Mouse (Mus musculus) erythroblast, embryonic 14.5 days (primary cell): ENCODE data around the gene Dcaf17.

ENCODE experiments used
- GATA1 ChIP-seq: IDR thresholded peaks from 2 replicates; pipeline ENCODE4 v1.6.1; 2012; ENCODE audit warnings: low read length, inconsistent platforms, mixed read lengths
- TAL1 ChIP-seq: IDR thresholded peaks from 3 replicates; pipeline ENCODE4 v1.6.1; 2012; ENCODE audit warnings: low read length, inconsistent platforms, mixed read lengths

DNA sequence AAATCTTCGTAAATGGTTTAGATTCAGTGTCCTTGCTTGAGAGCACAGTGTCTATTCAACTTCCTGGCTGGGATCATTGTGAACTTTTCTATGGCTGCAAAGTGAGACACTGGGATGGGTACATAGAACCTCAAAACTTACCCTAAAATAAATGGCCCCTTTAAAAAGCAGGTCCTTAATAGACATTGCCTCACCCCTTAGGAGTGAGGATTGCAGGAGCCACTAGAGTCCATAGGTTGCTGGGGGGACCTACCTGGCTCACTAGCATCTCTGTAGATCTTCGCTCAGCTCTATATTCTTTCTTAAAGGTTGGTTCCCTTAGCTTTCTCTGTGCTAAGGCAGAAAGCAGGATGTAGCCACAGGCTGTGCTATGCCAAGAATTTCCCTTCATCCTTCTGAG lies 75.2 kb downstream of the Dcaf17 start:
- TF ChIP-seq TAL1, result no peak
- TF ChIP-seq GATA1, result no peak
